Mouse (Mus musculus) MEL (cell line): ENCODE data around the gene Ssh2. TPM values are rescaled to one million over a fixed set of nuclear protein-coding genes. Genes with fewer than 3 reads are reported as not detected.

Experiments used
- DNase-seq: peaks from one replicate; pipeline ENCODE4 v3.0.0; 2011; ENCODE audit warnings: low read depth, low spot score
- H3K27ac ChIP-seq: 2 replicates; pipeline ENCODE4 v1.5.1; 2012; ENCODE audit warnings: low read depth, mild to moderate bottlenecking, control low read depth, low read length, moderate library complexity; ENCODE audit not compliant: control insufficient read depth
- H3K27me3 ChIP-seq, 2 experiments: fragments of 150-350 bp in 1 of 2; sonication (generic) in 1 of 2; 2 replicates each; pipeline ENCODE4 v1.6.1; 2012; ENCODE audit warnings: low read length in 2 of 2, mild to moderate bottlenecking in 2 of 2, improper control_type of control experiment in 1 of 2, moderate library complexity in 1 of 2; ENCODE audit not compliant: insufficient read depth in 2 of 2, control insufficient read depth in 1 of 2
- H3K36me3 ChIP-seq, 2 experiments: 2 replicates each; pipeline ENCODE4 v1.6.1; 2012 to 2014; ENCODE audit warnings: low read length in 2 of 2, improper control_type of control experiment in 1 of 2, inconsistent platforms in 1 of 2, mild to moderate bottlenecking in 1 of 2; ENCODE audit not compliant: insufficient read depth in 2 of 2, control insufficient read depth in 1 of 2
- H3K4me1 ChIP-seq, 2 experiments: fragments of 150-350 bp in 1 of 2; sonication (generic) in 1 of 2; 2 replicates each; pipeline ENCODE4 v1.6.1; 2012; ENCODE audit warnings: low read length in 2 of 2, improper control_type of control experiment in 1 of 2, mild to moderate bottlenecking in 1 of 2; ENCODE audit not compliant: insufficient read depth in 2 of 2, control insufficient read depth in 1 of 2
- H3K4me3 ChIP-seq, 2 experiments: fragments of 150-350 bp in 1 of 2; sonication (generic) in 1 of 2; 2 replicates each; pipeline ENCODE4 v1.5.1; 2012; ENCODE audit warnings: low read depth in 2 of 2, low read length in 2 of 2, mild to moderate bottlenecking in 2 of 2, moderate library complexity in 2 of 2, control low read depth in 1 of 2, improper control_type of control experiment in 1 of 2; ENCODE audit not compliant: control insufficient read depth in 1 of 2, insufficient read depth in 1 of 2
- H3K79me2 ChIP-seq: 2 replicates; pipeline ENCODE4 v1.6.1; 2012; ENCODE audit warnings: mild to moderate bottlenecking, low read length, moderate library complexity; ENCODE audit not compliant: control insufficient read depth, poor library complexity, insufficient read depth
- H3K9ac ChIP-seq: 2 replicates; pipeline ENCODE4 v1.6.1; 2012; ENCODE audit warnings: low read depth, mild to moderate bottlenecking, control low read depth, low read length, moderate library complexity; ENCODE audit not compliant: control insufficient read depth, poor library complexity, severe bottlenecking
- H3K9me3 ChIP-seq: fragments of 150-350 bp; sonication (generic); replicated peaks from 2 replicates; pipeline ENCODE4 v1.6.1; 2012; ENCODE audit warnings: mild to moderate bottlenecking, low read length, improper control_type of control experiment, moderate library complexity; ENCODE audit not compliant: insufficient read depth
- BHLHE40 ChIP-seq: IDR thresholded peaks from 2 replicates; pipeline ENCODE4 v1.6.1; 2012; ENCODE audit warnings: low read depth, mild to moderate bottlenecking, inconsistent platforms, low read length, improper control_type of control experiment, borderline replicate concordance
- CHD1 ChIP-seq: IDR thresholded peaks from 2 replicates; pipeline ENCODE4 v1.6.1; 2012; ENCODE audit warnings: low read depth, mild to moderate bottlenecking, inconsistent platforms, low read length, improper control_type of control experiment
- CHD2 ChIP-seq: IDR thresholded peaks from 2 replicates; pipeline ENCODE4 v1.6.1; 2011; ENCODE audit warnings: low read length, improper control_type of control experiment
- CTCF ChIP-seq, 3 experiments: IDR thresholded peaks in 2 of 3; conservative IDR thresholded peaks in 1 of 3; 2 replicates each; pipeline ENCODE4 v1.5.1; 2011 to 2012; ENCODE audit warnings: low read length in 3 of 3, low read depth in 2 of 3, mild to moderate bottlenecking in 2 of 3, improper control_type of control experiment in 1 of 3, inconsistent platforms in 1 of 3, mixed read lengths in 1 of 3, moderate library complexity in 1 of 3; ENCODE audit not compliant: control insufficient read depth in 1 of 3, insufficient read depth in 1 of 3, poor library complexity in 1 of 3, severe bottlenecking in 1 of 3
- E2F4 ChIP-seq: IDR thresholded peaks from 2 replicates; pipeline ENCODE4 v1.6.1; 2011; ENCODE audit warnings: low read depth, low read length, improper control_type of control experiment, borderline replicate concordance
- ELF1 ChIP-seq: IDR thresholded peaks from 2 replicates; pipeline ENCODE4 v1.6.1; 2014; ENCODE audit warnings: low read depth, mild to moderate bottlenecking, inconsistent platforms, low read length, improper control_type of control experiment, moderate library complexity
- EP300 ChIP-seq, 2 experiments: IDR thresholded peaks; 2 replicates each; pipeline ENCODE4 v1.6.1; 2011; ENCODE audit warnings: improper control_type of control experiment in 2 of 2, low read length in 2 of 2, low read depth in 1 of 2, mild to moderate bottlenecking in 1 of 2
- ETS1 ChIP-seq: IDR thresholded peaks from 2 replicates; pipeline ENCODE4 v1.6.1; 2012; ENCODE audit warnings: low read depth, mild to moderate bottlenecking, inconsistent platforms, low read length, improper control_type of control experiment, moderate library complexity
- GABPA ChIP-seq: IDR thresholded peaks from 2 replicates; pipeline ENCODE4 v1.6.1; 2012; ENCODE audit warnings: low read depth, mild to moderate bottlenecking, inconsistent platforms, low read length, improper control_type of control experiment, moderate library complexity
- GATA1 ChIP-seq: IDR thresholded peaks from 2 replicates; pipeline ENCODE4 v1.6.1; 2011; ENCODE audit warnings: low read depth, low read length, improper control_type of control experiment
- HCFC1 ChIP-seq: IDR thresholded peaks from 2 replicates; pipeline ENCODE4 v1.6.1; 2012; ENCODE audit warnings: low read depth, mild to moderate bottlenecking, inconsistent platforms, low read length, improper control_type of control experiment, moderate library complexity
- JUND ChIP-seq: IDR thresholded peaks from 2 replicates; pipeline ENCODE4 v1.6.1; 2011; ENCODE audit warnings: low read depth, mild to moderate bottlenecking, improper control_type of control experiment, low read length
- KAT2A ChIP-seq: conservative IDR thresholded peaks from 2 replicates; pipeline ENCODE4 v1.6.1; 2012; ENCODE audit warnings: low read depth, low read length, improper control_type of control experiment, inconsistent platforms
- MAFK ChIP-seq: IDR thresholded peaks from 2 replicates; pipeline ENCODE4 v1.6.1; 2011; ENCODE audit warnings: low read depth, mild to moderate bottlenecking, low read length, improper control_type of control experiment, borderline replicate concordance
- MAX ChIP-seq: IDR thresholded peaks from 2 replicates; pipeline ENCODE4 v1.6.1; 2011; ENCODE audit warnings: low read length, improper control_type of control experiment
- MAZ ChIP-seq: IDR thresholded peaks from 2 replicates; pipeline ENCODE4 v1.6.1; 2012; ENCODE audit warnings: low read depth, mild to moderate bottlenecking, inconsistent platforms, low read length, improper control_type of control experiment
- MEF2A ChIP-seq: IDR thresholded peaks from 2 replicates; pipeline ENCODE4 v1.6.1; 2014; ENCODE audit warnings: low read depth, mild to moderate bottlenecking, inconsistent platforms, low read length, improper control_type of control experiment; ENCODE audit not compliant: poor library complexity, insufficient replicate concordance, severe bottlenecking; ENCODE audit errors: extremely low read depth
- MXI1 ChIP-seq: IDR thresholded peaks from 2 replicates; pipeline ENCODE4 v1.6.1; 2011; ENCODE audit warnings: mild to moderate bottlenecking, low read depth, low read length, improper control_type of control experiment
- MYB ChIP-seq: IDR thresholded peaks from 2 replicates; pipeline ENCODE4 v1.6.1; 2011; ENCODE audit warnings: mild to moderate bottlenecking, low read depth, low read length, improper control_type of control experiment
- MYC ChIP-seq: IDR thresholded peaks from 2 replicates; pipeline ENCODE4 v1.6.1; 2011; ENCODE audit warnings: low read depth, mild to moderate bottlenecking, low read length, improper control_type of control experiment, moderate library complexity
- NELFE ChIP-seq: IDR thresholded peaks from 2 replicates; pipeline ENCODE4 v1.6.1; 2011; ENCODE audit warnings: low read depth, low read length, improper control_type of control experiment
- NRF1 ChIP-seq: IDR thresholded peaks from 2 replicates; pipeline ENCODE4 v1.6.1; 2014; ENCODE audit warnings: low read depth, mild to moderate bottlenecking, inconsistent platforms, low read length, improper control_type of control experiment, moderate library complexity; ENCODE audit not compliant: poor library complexity, insufficient read depth, severe bottlenecking
- POLR2A ChIP-seq, 2 experiments: IDR thresholded peaks; 2 replicates each; pipeline ENCODE4 v1.6.1; 2011 to 2012; ENCODE audit warnings: low read length in 2 of 2, mild to moderate bottlenecking in 2 of 2, control low read depth in 1 of 2, improper control_type of control experiment in 1 of 2, low read depth in 1 of 2, moderate library complexity in 1 of 2; ENCODE audit not compliant: control insufficient read depth in 1 of 2, insufficient read depth in 1 of 2, poor library complexity in 1 of 2
- POLR2AphosphoS2 ChIP-seq: IDR thresholded peaks from 2 replicates; pipeline ENCODE4 v1.6.1; 2011; ENCODE audit warnings: low read length, improper control_type of control experiment
- POLR2AphosphoS5 ChIP-seq: IDR thresholded peaks from 2 replicates; pipeline ENCODE4 v1.6.1; 2012; ENCODE audit warnings: low read depth, borderline replicate concordance, mild to moderate bottlenecking, inconsistent platforms, low read length, moderate library complexity, mixed read lengths
- RAD21 ChIP-seq: IDR thresholded peaks from 2 replicates; pipeline ENCODE4 v1.6.1; 2011; ENCODE audit warnings: mild to moderate bottlenecking, low read depth, low read length, improper control_type of control experiment
- RCOR1 ChIP-seq: IDR thresholded peaks from 2 replicates; pipeline ENCODE4 v1.6.1; 2012; ENCODE audit warnings: low read depth, mild to moderate bottlenecking, inconsistent platforms, low read length, improper control_type of control experiment
- SMC3 ChIP-seq: IDR thresholded peaks from 2 replicates; pipeline ENCODE4 v1.6.1; 2011; ENCODE audit warnings: low read depth, low read length, improper control_type of control experiment
- TAL1 ChIP-seq: IDR thresholded peaks from 2 replicates; pipeline ENCODE4 v1.6.1; 2012; ENCODE audit warnings: mild to moderate bottlenecking, inconsistent platforms, low read length, moderate library complexity, mixed read lengths
- TBP ChIP-seq: IDR thresholded peaks from 2 replicates; pipeline ENCODE4 v1.8.0; 2011; ENCODE audit warnings: low read depth, low read length, improper control_type of control experiment
- TCF12 ChIP-seq: IDR thresholded peaks from 2 replicates; pipeline ENCODE4 v1.6.1; 2014; ENCODE audit warnings: low read depth, mild to moderate bottlenecking, inconsistent platforms, low read length, improper control_type of control experiment, moderate library complexity
- USF2 ChIP-seq, 2 experiments: IDR thresholded peaks; 2 replicates each; pipeline ENCODE4 v1.6.1; 2011 to 2012; ENCODE audit warnings: improper control_type of control experiment in 2 of 2, low read length in 2 of 2, borderline replicate concordance in 1 of 2, inconsistent platforms in 1 of 2, low read depth in 1 of 2, mild to moderate bottlenecking in 1 of 2; ENCODE audit not compliant: insufficient read depth in 1 of 2
- ZC3H11A ChIP-seq: IDR thresholded peaks from 2 replicates; pipeline ENCODE4 v1.6.1; 2012; ENCODE audit warnings: low read depth, mild to moderate bottlenecking, inconsistent platforms, low read length, improper control_type of control experiment
- ZKSCAN1 ChIP-seq: IDR thresholded peaks from 2 replicates; pipeline ENCODE4 v1.6.1; 2012; ENCODE audit warnings: low read depth, mild to moderate bottlenecking, inconsistent platforms, low read length, improper control_type of control experiment, moderate library complexity
- ZMIZ1 ChIP-seq: IDR thresholded peaks from 2 replicates; pipeline ENCODE4 v1.6.1; 2012; ENCODE audit warnings: low read depth, mild to moderate bottlenecking, inconsistent platforms, low read length, improper control_type of control experiment, moderate library complexity
- ZNF384 ChIP-seq: IDR thresholded peaks from 2 replicates; pipeline ENCODE4 v1.6.1; 2012; ENCODE audit warnings: low read depth, mild to moderate bottlenecking, inconsistent platforms, low read length, improper control_type of control experiment
- polyA plus RNA-seq, 2 experiments: library from polyadenylated mRNA; stranded (reverse) in 1 of 2; unstranded in 1 of 2; fragments of >175 nt in 1 of 2; fragments of >200 nt in 1 of 2; gene quantifications; 2 replicates each; pipeline versions ENCODE4 v1.2.1 to v1.2.4; 2012; ENCODE audit warnings: low replicate concordance in 2 of 2, low read depth in 1 of 2; ENCODE audit not compliant: insufficient read length in 2 of 2, insufficient read depth in 1 of 2, missing spikeins in 1 of 2
- total RNA-seq: library from RNA; depleted of rRNA; stranded (reverse); fragments of 300-350 nt; gene quantifications from 2 replicates; pipeline ENCODE4 v1.2.3, GENCODE M21; 2012

The Ssh2 gene
- total and polyA plus RNA-seq, 3 experiments = 6.3 to 29.2 (median 16.5) TPM

DNA sequence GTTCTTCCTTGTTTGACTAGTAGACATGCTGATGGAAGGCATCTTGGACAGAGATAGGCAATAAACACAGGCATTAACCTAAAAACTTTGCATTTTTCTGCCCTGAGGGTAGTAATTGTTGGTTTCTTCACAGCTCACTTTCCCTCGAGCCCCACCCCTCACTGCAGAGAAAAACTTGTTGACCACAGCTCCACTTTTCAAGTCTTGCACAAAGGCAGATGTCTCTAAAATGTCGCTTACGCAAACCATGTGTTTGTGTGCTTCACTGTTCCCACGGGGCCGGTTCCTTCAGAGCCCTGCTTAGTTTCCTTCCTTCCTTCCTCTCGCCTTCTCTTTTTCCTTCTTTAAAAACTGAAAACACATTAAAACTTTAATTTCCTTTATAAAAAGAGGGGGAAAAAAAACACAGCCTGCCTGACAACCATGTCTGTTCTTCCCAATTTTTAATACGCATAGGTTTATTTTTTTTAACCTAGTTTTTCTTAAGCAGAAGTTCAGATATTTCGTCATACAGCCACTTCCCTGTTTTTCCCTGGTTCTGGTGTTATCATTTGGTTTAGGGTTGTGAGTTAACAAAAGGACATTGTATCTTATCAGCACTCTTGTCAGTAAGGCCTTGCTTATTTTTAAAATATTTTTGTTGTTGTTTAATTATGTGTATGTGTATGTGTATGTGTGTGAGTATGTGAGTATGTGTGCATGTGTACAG is 156.3 kb downstream of the Ssh2 start:
- peak overlapping the region; percentile 37 to 46 for H3K4me3 ChIP-seq
- peaks cover 2% of the 10 kb centered on the region; the same call in 1 of the 2 replicates for H3K79me2 ChIP-seq
- H3K9me3 ChIP-seq = no peaks in the 10 kb centered on the region
- peak; percentile 85 for DNase-seq
- peak overlapping the region; percentile 75 for H3K9ac ChIP-seq
- H3K27ac ChIP-seq = peak overlapping the region; percentile 98
- H3K27me3 ChIP-seq = no peaks in the 10 kb centered on the region
- peaks cover 24 to 34% of the 10 kb centered on the region in 2 experiments for H3K4me1 ChIP-seq
- H3K36me3 ChIP-seq = peaks cover 0 to 49% of the 10 kb centered on the region in 2 experiments; a peak in 2 of 4 replicates
- TF ChIP-seq MAZ (no peak), MEF2A (no peak), MAX (peak; percentile 60), POLR2A (IDR thresholded peaks at IDR 0.05; ENCODE audit: control insufficient read depth in 1 of 2, insufficient read depth in 1 of 2, low read depth in 1 of 2, low read length in 2 of 2, poor library complexity in 1 of 2) (no peak), GATA1 (peak; percentile 94), CHD2 (no peak), RCOR1 (peak; percentile 71), MYB (no peak), USF2 (IDR thresholded peaks at IDR 0.05; ENCODE audit: borderline replicate concordance in 1 of 2, insufficient read depth in 1 of 2, low read depth in 1 of 2, low read length in 2 of 2) (no peak), TCF12 (peak; percentile 77), GABPA (no peak), POLR2AphosphoS2 (no peak), BHLHE40 (no peak), E2F4 (no peak), ZMIZ1 (0 out of 2 replicates have a peak, but pooled peaks have one; percentile 17), JUND (0 out of 2 replicates have a peak, but pooled peaks have one; percentile 4), MAFK (no peak), POLR2AphosphoS5 (no peak), ELF1 (peak; percentile 56; the same call in 1 of the 2 replicates), SMC3 (no peak), MXI1 (peak; percentile 81), ZKSCAN1 (no peak), CHD1 (no peak), ETS1 (peak; percentile 95), ZC3H11A (no peak), KAT2A (no peak), MYC (peak; percentile 46; the same call in 1 of the 2 replicates), CTCF (IDR thresholded peaks at IDR 0.05 in 2 of 3, conservative IDR thresholded peaks at IDR 0.05 in 1 of 3; ENCODE audit: control insufficient read depth in 1 of 3, insufficient read depth in 1 of 3, low read depth in 2 of 3, low read length in 3 of 3, poor library complexity in 1 of 3, severe bottlenecking in 1 of 3) (no peak), TAL1 (0 out of 2 replicates have a peak, but pooled peaks have one; percentile 13), EP300 (IDR thresholded peaks at IDR 0.05; ENCODE audit: low read depth in 1 of 2, low read length in 2 of 2) (peak; percentile 88 to 95), RAD21 (no peak), ZNF384 (peak; percentile 90), TBP (peak; percentile 38; the same call in 1 of the 2 replicates), NRF1 (no peak), NELFE (no peak), HCFC1 (0 out of 2 replicates have a peak, but pooled peaks have one; percentile 14)
